Mouse (Mus musculus) right cerebral cortex, adult 18-20 months (tissue): ENCODE data around the gene Clrn3.
A peak's percentile ranks its signal among the peaks of the same experiment; 100 is the strongest.

Source experiments
- DNase-seq: peaks from one replicate; pipeline ENCODE4 v3.0.0; 2022; ENCODE audit warnings: mixed read lengths

Clrn3 gene

GRCm38 (mm10) chr7:135485796-135486410, 42.6 kb downstream of the Clrn3 start:
- DNase-seq: peak; percentile 73

DNA sequence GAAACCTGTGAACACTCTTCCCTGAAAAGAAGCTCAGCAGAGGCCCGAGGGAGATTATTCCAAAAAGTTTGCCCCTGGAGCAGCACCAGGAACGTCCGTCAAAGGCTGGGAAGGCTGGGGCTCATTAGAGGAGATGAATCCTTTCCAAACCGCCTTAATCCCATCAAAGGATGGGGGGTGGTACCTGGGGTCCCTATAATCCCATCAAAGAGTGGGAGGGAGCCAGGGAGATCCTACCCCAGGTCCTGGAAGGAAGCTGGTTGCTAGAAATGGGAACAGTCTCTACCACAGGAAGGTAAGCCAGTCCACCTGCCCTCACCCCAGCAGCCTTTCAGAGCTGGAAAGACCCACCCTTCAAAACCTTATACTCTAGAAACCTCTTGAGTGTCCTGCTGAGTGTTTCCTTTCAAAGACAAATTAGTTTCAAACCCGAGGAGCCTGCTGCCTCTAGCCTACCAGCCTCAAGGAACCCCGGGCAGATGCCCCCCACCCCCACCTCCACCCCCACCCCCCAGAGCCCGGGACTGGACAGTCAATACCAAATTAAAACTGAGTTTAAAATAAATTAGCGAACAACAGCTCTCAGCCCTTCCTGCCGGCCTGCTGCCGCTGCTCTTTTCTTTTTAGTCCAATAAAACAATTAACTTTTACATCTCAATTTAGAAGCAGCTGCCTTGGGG, 43.2 kb downstream of the Clrn3 start:
- DNase-seq: no peak

GRCm38 (mm10) chr7:135484341-135484740, 44.1 kb downstream of the Clrn3 start:
- no peak for DNase-seq

DNA sequence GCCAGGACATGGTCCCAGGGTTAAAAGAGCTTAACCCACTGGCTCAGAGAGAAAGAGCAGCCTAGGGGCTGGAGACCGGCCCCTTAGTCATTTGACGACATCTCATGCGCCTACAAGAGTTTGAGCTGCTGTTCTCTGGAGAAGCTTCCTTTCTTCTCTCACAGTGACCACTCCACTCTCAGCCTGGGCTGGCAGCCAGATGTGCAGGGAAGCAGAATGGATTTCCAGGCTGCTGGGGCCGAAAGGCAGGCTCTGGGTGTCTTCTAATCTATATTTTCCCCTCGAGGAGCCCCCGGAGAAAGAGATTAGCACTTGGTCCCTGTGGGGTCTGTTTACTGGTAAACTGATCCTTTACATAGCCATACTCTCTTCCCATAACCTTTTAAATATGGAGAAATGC, 44.7 kb downstream of the Clrn3 start:
- no peak for DNase-seq

GRCm38 (mm10) chr7:135481150-135481549, 47.3 kb downstream of the Clrn3 start:
- no peak for DNase-seq

GRCm38 (mm10) chr7:135479912-135480311, 48.5 kb downstream of the Clrn3 start:
- DNase-seq: no peak

DNA sequence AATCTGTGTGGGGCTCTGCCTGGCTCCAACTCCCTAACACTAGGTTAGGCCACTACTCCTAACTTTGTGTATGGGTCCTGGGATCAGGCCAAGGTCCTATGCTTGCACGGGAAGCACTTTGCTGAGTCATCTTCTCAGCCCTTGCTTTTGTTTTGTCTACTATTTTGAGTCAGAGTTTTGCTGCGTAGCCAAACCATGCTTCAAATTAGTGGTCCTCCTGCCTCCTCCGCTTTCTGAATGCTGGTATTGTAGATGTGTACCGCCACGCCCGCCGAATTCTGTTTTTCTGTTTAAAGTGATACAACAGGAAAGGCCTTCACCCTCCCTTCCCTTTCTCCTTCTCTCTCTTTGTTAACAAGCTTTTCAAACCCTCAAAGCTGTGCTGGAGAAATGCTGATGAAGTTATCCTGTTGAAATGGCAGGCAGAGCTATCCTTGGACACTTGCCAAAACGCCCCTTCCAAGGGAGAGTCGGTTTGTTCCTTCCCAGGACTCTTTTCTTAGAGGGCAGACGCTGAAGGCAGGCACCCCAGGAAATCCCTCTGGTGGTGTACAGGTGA, 49.1 kb downstream of the Clrn3 start:
- DNase-seq: no peak

DNA sequence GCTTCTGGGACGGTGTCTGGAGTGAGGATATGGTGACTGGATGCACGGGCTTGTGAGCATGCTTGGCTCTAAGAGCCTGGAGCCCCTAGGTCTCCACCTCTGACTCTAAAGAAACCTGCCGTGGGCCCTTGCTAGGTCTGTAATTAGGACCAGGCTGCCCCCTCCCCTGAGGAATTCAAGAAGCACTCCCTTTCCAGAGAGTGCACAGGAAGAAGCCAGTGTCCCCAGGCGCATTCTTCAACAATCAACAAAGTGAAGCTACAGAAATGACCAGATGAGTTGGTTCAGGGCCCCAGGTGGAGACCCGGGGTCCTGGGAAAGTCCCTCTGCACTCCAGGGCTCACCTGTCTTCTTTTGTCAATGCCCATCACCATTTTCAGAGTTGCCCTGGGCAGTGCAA, 51.2 kb downstream of the Clrn3 start:
- no peak for DNase-seq

DNA sequence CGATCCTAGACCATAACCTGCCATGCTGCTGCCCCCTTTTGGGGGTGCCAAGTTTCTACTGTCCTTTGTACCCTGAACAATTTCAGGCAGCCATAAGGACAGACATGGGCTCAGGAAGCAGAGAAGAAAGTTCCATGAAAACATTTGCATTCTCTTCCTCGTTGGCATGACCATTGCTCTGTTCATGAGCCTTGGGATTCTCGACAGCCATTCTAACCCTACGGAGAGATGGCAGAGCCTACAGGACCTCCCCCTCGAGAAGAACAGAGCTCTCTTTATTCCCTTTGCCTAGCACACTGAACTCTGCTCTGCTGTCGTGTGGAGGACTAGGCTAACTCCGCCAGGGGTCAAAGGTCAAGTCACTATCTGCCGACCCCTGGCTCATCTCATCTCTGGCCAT, 52.5 kb downstream of the Clrn3 start:
- no peak for DNase-seq

DNA sequence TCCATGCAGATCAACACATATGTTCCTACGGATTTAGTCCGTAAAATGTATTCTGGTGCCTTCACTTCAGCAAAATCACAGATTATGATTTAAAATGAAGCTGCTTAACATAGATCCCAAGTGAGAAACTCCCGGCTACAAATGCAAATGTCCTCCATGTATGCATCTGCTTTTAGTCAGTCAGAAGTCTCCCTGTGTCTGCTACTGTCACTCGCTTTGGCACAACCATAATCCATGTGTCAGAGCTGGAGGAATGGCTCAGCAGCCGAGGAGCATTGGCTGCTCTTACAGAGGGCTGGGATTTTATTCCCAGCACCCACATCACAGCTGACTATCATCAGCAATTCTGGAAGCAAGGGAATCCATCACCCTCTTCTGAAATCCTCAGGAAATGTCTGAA, 58.1 kb downstream of the Clrn3 start:
- DNase-seq: no peak

DNA sequence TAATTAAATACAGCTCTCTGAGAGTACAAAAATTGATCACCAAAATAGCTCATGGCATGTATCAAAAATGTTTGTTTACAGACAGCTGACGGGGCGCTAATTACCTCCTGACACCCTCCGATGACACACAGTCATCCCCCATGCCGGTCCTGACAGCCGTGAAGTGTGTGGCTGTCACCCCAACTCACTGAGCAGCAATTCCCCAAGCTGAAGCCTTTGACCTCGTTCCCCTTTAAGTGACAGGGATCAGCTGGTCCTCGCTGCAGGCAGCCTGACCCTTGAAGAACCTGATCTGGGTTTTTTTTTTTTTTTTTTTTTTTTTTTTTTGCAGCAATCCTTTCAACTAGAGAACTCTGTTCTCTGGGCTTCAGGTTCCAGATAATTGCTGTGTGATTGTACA, 59.8 kb downstream of the Clrn3 start:
- no peak for DNase-seq

GRCm38 (mm10) chr7:135465293-135465692, 63.2 kb downstream of the Clrn3 start:
- DNase-seq: peak; percentile 54

- peak; percentile 53 for DNase-seq
Measured at GRCm38 (mm10) chr7:135464689-135465259, 63.7 kb downstream of the Clrn3 start.
